Mouse (Mus musculus): ENCODE results near the gene Ncmap. TPM values are rescaled to one million over a fixed set of nuclear protein-coding genes. Genes with fewer than 3 reads are reported as not detected.

Gene Ncmap
- polyA plus RNA-seq, 1 experiment from 2014 or later: 1.5 TPM

DNA sequence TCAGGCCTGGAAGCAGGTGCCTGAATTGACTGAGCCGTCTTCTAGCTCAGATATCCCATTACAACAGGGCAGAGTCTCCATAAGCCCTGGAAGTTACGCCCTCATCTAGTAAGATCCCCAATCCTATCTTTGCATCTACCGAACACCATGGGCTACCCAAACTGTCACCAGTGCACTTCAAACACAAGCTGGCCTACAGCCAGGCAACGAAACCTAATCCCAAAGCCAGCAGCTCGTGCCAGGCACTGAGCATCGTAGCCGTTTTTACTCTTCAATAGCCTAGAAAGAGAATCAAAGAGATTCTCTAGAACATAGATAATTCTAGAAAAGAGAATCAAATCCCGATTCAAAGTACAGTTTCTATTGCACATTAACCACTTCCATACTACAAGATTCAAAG is 75.0 kb downstream of the Ncmap start:
- Histone ChIP-seq H3K4me1 (ENCODE audit: control insufficient read depth, insufficient read depth, low read length) (no peaks in the 10 kb centered on the region), H3K4me3 (ENCODE audit: low read depth, low read length) (no peak overlapping the region), H3K9me3 (replicated peaks; ENCODE audit: control insufficient read depth, low read length) (no peaks in the 10 kb centered on the region), H3K27ac (ENCODE audit: low read depth, low read length) (no peak overlapping the region), H3K4me2 (no peak overlapping the region), H3K36me3 (ENCODE audit: control insufficient read depth, insufficient read depth, low read length) (peaks cover 41% of the 10 kb centered on the region), H3K27me3 (ENCODE audit: control insufficient read depth, insufficient read depth, low read length) (no peaks in the 10 kb centered on the region), H3K9ac (ENCODE audit: low read depth, low read length) (no peak overlapping the region)
- ATAC-seq (replicated peaks; ENCODE audit: insufficient number of reproducible peaks, low FRiP score, low TSS enrichment): no peak
- 88% methylated on average over 8 of the region's 8 CpGs for WGBS (ENCODE audit: insufficient replicate concordance)

MicroRNA genes within 50 kb of the gene (microRNA counts, 519-probe panel; counts per million panel counts)
- 32.2 counts per million for microRNA mmu-miR-700

Small RNA genes lying within 50 kb of the gene (microRNA-seq; reads per million reads assigned to microRNA genes)
- gene Mir700 (ENCODE audit: borderline number of aligned reads): 305 reads per million, percentile 74 among the genes with 10 or more reads in this experiment

Other genes with a start within 250 kb of the Ncmap start
- gene Clic4, start 125.4 kb downstream of the Ncmap start, polyA plus RNA-seq (2014; fragmentation: Nextera tagmentation; extraction: Ambion mirVana): 156 and 251 TPM in 2 replicates
- 143 and 183 TPM in 2 replicates for gene Srrm1, start 44.9 kb downstream of the Ncmap start, polyA plus RNA-seq (2014; fragmentation: Nextera tagmentation; extraction: Ambion mirVana)
- 10.1 and 10.4 TPM in 2 replicates for gene Rcan3, start 35.6 kb upstream of the Ncmap start, polyA plus RNA-seq (2014; fragmentation: Nextera tagmentation; extraction: Ambion mirVana)
- 0.13 and 0.14 TPM in 2 replicates for gene Stpg1, start 96.6 kb upstream of the Ncmap start, polyA plus RNA-seq (2014; fragmentation: Nextera tagmentation; extraction: Ambion mirVana)
- gene Nipal3, start 96.8 kb upstream of the Ncmap start, polyA plus RNA-seq (2014; fragmentation: Nextera tagmentation; extraction: Ambion mirVana): 5.7 and 6.4 TPM in 2 replicates
- gene Grhl3, start 175.4 kb upstream of the Ncmap start, polyA plus RNA-seq (2014; fragmentation: Nextera tagmentation; extraction: Ambion mirVana): 5.5 and 6.5 TPM in 2 replicates

Measured in heart, embryonic 11.5 days (tissue).